Mouse (Mus musculus): ENCODE measurements at regions not wholly inside any gene's neighbourhood (a gene's known extent, or its start where the extent isn't known, plus 50 kb on each side); places are given as distances from the start of the nearest gene placed in this dataset.
"Not testable (repeated sequence)": the region's sequence is repeated elsewhere in the genome, so short reads cannot be mapped to it uniquely, and the experiment has no call there.

DNA sequence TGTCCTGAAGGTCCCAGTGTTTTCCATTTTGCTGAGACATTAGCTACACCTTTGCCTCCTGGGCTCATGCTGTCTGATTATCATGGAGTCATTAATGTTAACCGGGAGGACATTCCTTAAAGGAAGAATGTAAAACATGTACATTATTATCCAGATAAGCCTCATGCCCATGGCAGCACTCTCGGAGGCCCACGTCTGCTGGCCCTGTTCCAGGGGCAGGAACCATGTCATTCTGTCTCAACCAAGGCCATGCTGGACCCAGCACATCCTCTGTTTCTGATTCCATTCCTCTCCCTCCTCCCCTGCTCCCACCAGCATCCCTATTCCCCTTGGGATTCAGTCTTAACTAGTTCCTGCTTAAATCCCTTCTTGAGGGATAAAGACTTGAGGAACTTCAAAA, 139.1 kb downstream of the Sptssa start:
- no peak for DNase-seq (ENCODE audit: low spot score)

DNA sequence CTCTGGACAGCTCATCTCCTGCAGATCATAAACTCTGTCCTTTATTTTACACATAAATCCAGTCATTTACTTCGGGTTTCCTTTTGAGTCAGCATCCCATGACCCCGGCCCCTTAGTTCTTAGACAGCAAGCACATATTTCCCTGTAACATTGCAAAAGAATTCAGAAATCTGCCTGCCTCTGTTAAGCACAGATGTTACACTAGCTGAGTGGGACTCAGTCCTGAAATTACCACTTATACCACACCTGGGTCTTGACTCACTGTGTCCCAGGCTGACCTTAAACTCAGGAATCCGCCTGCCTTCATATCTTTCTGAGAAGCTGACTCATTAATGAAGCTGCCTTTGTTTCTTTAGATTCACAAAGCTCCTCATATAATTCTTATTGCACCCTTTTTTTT, 139.9 kb downstream of the Sptssa start:
- DNase-seq (ENCODE audit: low spot score), result no peak

DNA sequence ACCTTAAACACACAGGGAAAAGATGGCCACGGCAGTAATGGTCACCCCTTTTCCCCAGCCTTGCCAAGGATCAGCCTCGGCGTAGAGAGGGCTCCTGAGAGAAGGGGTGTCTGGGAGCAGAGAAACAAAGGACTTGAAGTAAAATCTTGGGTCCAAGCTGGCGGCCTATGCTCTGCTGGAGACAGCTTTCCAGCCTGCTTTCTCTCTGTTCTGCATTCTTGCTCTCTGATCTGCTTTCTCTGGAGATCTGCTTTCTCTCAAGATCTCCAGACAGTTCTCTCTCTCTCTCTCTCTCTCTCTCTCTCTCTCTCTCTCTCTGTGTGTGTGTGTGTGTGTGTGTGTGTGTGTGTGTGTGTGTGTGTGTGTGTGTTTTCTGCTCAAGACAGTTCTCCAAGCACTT, 140.3 kb downstream of the Sptssa start:
- not testable (repeated sequence) for DNase-seq (ENCODE audit: low spot score)

DNA sequence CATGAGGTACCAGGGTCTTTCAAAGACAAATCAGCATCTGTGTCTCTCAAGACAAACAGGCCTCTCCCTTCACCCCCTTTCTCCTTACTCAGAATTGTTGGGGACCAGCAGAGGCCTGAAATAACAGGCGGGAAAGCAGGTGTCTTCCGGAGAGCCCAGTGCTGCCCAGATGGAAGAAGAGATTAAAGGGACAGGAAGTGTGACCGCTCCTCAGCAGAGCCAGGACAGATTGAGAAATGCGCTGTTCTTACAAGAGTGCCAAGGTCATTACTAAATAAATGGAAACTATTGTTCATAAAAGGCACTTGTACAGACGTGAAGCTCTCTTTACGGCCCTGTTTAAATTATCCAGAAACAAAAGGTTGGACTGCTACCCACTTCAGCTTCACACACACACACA, 146.5 kb downstream of the Sptssa start:
- no peak for DNase-seq (ENCODE audit: low spot score)

DNA sequence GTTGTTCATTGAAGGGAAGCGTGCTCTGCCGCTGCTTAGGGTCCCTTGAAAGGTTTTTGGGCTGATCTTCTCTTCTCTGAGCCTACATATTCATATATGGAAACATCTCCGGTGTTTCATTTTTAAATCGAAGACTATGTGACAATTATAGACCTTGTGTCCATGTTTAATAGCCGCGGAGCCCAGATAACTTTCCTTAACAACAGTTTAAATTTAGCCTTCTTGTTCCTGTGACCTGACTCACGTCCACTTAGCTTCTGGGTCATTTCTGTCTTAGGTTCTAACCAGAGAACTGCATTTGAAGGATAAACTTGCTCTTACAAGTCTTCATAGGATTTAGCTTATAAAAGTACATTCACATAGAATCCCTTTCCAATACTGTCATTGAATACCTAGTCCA, 153.6 kb downstream of the Sptssa start:
- DNase-seq (ENCODE audit: low spot score), result no peak

DNA sequence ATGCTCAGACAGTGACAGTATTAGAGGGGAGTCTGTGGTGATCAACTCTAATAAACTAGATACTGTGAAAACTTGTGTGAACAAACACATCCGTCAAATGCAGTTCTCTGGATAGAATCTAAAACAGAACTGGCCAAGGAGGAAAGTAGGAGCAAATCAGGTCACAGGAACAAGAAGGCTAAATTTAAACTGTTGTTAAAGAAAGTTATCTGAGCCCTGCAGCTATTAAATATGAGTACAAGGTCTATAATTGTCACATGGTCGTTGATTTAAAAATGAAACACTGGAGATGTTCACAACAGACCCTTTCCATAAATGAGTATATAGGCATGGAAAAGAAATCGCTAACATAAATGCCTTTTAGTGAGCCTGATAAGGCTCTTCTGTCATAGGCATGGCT, 156.4 kb downstream of the Sptssa start:
- DNase-seq (ENCODE audit: low spot score), result no peak

DNA sequence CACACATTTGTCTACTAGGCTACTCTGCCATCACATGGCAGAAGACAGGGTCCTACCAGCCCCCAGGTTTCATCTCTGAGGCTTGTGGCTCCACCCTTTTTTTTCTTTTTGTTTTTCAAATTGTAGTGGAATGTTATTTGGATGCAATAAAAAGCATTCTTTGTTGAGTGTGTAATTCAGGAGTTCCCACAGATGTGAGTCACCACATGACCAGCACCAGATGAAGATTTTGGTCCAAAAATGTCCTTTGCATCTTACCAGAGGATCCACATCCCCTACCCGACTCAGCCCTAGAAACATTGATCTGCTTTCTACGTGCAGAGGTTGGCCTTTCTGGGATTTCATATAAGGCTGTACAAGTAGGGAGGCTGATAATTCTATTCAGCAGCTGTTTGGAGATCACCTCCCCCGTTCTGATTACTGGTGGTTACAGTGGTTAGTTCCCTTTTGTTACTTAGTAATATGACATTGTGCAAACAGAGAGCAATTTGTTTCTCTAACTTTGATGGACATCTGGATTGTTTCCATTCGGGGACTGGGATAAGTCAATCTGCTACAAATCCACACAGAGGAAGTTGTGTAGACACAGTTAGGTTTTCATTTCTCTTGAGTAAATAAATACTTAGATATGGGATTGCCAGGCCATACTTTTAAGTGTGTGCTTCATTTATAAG, 160.5 kb downstream of the Sptssa start:
- DNase-seq (ENCODE audit: low spot score), result no peak

DNA sequence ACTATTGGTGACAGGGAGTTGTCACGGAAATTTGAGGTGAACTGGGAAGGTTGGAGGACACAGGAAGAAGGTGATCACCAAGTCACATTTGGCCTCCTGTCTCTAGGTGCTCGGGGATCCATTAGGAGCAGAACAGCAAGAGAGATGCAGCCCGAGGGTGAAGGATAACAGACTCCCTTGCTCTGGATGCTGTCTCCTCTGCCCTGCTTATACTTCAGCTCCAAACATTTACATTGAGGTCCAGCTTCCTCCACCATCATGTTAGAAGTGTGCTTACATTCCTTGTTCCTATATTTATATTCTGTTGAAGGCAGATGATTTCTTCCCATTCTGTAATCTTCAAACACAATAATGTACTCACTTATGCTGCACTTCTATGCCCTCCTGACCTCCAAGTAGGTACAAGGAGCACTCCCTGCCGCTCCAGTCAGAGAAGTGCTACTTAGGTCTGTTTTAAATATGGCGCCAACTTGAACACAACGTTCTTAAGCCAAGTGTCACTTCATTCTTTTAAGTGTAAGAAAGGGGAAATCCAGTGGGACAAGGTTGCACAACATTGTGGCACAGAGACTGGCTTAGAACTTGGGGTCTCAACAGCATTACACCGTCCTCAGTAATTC, 161.5 kb downstream of the Sptssa start:
- no peak for DNase-seq (ENCODE audit: low spot score)

DNA sequence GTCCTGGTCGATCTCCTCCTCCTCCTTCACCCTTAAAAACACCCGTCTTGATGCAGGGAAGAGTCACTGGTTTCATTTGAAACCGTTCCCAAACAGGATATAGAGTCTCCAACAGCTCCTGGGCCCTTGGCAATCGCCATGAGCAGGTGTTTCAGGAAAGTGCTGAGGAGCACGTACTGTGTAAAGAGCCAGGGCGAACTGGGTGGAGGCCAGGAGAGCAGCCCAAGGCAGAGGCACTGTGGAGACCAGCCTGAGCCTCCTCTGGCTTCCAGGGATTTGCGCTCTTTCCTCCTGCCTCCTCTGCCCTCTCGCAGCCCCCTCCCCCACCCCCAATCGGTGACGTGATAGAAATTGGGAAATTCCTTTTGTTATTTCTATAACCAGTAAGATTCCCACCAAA, 163.6 kb downstream of the Sptssa start:
- DNase-seq (ENCODE audit: low spot score), result no peak

DNA sequence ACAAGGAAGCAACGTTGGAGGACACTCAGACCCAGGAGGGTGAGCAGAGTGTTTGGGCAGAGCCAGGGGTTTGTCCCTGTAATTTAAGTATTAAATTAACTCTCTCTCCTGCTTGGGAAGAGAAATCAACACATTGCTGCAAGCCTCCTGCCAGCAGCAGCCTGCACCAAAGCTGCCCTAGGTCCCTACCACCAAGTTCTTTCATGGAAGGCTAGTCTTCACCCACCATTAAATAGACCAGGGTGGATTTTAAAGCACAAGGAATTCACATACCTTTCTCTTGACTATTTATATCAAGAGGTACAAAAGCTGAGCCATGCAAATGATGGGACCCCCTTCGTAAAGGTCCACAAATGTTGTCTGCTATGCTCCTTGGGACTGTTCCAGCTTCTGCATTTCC, 165.9 kb downstream of the Sptssa start:
- no peak for DNase-seq (ENCODE audit: low spot score)

DNA sequence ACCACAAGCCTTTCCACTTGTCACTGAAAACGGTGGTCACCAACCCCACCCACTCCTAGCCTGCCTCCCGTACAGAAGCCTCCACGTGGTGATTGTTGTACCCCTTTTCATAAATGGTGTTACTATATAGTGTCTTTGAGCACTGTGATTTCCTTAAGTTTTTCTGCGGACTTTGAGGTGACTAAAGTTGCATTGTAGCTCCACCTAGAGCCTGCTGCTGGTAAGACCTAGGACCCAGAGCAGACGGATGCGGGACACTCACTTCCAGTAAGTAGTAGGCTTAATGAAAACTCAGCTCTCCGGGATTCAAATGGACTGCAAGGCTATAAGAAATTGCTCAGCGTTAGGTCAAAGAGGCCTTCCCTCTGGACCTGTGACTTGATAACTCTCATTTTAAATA, 166.7 kb downstream of the Sptssa start:
- DNase-seq (ENCODE audit: low spot score), result peak; percentile 87

DNA sequence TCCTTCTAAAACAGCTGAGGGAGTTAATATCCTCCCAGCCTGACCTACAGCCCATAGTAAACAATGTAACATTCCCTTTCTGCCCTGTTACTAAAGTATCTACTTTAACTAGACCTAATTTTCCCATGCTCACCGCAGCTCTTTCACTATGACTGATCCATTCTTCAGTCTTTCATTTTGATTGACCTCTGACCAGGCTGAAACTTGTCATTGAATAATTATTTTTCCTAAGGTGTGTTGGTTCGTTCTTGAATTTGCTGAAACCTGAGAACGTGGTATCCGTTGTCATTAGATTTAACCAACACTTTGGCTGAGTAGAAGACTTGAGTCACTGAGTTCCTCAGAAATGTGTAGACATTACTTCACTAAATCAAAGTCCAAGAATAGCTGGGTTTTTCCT, 168.7 kb downstream of the Sptssa start:
- no peak for DNase-seq (ENCODE audit: low spot score)

DNA sequence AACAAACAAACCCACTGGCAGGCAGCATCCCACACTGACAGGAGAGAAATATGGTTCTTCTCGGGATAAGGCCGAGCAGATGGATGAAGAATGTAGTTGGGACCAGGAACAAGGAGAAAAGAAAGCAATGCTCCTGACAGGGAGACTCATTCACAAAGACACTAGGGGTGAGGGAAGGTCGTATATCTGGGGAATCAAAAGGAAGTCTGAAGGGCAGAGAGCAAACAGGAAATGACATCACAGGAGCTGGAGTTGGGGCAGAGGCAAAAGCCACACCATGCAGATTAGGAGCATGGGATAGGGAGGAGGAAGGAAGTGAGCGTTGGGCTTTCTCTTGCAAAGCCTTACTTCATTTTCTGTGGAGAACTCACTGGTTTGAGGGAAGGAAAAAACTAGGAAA, 174.4 kb downstream of the Sptssa start:
- peak; percentile 40 for DNase-seq (ENCODE audit: low spot score)

DNA sequence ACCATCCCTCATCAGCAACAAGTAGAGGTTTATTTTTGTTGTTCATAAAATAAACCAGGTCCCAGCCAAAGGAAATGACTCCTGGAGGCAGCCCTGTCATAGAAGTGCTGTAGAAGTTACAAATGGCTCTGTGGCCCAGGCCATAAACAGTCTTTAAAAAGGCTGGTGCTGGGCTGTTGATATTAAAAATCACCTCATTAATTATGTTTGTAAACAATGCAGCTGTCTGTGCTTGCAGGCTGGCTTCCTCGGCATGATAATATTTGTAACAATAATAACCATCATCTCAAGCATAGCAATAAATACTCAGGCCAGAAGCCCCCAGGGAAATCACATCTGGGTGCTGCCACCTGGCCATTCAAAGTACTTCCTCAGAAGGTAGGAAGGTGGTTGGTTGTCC, 176.5 kb downstream of the Sptssa start:
- no peak for DNase-seq (ENCODE audit: low spot score)

DNA sequence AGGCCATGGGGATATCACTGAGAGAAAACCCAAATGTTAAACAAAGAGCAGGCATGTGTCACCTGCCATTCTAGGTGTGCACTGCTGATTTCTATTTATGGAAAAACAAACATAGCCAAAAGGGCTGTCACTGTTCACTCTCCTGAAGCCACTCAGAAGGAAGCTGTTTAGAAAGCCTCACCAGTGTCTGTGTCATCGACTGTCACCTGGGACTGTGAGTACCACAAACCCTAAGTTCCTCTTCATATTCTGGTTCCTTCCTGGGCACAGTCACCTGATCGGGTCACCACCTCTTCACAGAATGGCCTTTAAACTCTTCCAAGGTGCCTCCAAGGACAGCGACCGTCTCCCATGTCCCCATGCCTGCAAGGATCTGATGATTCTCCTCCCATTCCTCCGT, 183.5 kb downstream of the Sptssa start:
- no peak for DNase-seq (ENCODE audit: low spot score)

DNA sequence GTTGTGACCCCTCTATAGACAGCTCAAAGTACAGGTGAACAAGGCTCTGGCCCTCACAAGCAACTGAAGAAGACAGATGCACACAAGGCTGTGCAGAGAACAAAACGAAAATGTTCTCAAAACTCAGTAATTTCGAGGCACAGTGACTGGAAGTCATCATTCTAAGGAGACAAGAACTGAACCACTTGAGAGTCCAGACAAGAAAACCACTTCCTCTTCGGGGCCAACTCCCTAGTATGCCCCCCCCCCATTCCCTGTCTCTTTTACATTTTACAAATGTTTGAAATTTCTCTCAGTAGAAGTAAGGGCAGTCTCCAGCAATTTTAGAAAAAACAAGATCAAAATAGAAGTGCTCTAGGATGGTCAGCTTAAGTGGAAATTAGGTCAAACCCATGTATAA, 184.0 kb downstream of the Sptssa start:
- DNase-seq (ENCODE audit: low spot score), result no peak

DNA sequence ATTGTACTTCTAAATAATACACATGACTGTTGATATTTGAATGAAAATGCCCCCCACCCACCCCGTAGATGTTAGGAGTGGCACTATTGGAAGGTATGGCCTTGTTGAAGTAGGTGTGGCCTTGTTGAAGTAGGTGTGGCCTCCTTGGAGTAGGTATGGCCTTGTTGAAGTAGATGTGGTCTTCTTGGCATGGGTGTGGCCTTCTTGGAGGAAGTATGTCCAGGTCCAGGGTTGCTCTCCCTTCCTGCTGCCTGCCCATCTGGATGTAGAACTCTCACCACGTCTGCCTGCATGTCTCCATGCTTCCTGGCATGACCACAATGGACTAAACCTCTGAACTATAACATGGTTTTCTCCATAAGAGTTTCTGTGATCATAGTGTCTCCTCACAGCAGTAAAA, 188.7 kb downstream of the Sptssa start:
- no peak for DNase-seq (ENCODE audit: low spot score)

DNA sequence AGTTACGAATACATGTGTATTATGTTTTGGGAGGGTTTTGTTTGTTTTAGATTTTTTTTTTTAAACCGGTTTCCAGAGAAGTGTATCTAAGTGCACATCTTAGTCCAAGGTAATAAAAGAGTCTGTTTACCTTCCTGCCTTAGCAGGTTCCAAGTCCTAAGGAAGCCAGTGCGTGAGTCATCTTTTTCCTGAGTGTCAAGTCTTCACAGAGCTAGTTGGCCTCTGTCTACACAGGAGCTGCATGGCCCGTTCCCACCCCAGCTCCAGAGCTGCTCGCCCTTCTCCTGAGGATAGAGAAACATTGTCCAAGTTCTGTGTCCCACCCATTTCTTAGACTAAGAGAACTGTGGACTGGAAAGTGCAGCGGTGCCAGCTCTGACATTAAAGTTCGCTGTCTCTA, 192.6 kb downstream of the Sptssa start:
- no peak for DNase-seq (ENCODE audit: low spot score)

DNA sequence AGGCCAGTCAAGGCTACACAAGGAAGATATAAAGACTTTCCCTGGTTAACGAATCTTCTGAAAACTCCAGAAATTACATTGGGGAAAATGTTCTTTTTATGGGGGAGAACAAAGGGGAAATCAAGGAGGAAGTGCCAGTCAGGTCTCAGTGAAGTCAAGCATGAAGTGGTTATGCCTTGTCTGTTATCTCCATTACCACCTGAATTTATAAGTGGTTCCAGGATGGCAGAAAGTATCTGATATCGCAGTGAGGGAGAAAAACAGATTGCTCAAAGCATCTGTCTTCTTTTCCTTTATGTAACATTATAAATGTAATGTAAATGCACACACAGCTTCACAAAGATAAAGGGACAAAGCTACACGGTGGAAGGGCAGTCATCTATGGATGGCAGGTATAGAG, 195.0 kb downstream of the Sptssa start:
- DNase-seq (ENCODE audit: low spot score), result no peak

DNA sequence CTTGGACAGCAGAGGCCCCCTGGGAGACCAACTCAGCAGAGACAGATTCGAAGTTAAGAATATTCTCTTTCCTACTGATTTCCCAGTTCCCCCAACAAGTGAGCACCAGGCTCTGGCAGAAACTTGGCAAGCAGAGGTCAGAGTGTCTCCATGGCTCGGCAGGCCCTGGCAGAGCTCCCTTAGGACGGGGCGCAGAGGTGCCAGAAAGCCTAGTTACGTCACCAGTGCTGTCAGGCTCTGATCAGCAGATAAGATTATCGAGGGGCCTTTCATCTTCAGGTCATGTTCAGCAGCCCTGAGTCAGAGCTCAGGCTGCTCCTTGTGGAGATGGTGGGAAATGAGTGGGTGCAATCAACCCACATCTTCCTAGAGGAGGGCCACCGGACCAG, 196.2 kb downstream of the Sptssa start:
- DNase-seq (ENCODE audit: low spot score), result no peak

DNA sequence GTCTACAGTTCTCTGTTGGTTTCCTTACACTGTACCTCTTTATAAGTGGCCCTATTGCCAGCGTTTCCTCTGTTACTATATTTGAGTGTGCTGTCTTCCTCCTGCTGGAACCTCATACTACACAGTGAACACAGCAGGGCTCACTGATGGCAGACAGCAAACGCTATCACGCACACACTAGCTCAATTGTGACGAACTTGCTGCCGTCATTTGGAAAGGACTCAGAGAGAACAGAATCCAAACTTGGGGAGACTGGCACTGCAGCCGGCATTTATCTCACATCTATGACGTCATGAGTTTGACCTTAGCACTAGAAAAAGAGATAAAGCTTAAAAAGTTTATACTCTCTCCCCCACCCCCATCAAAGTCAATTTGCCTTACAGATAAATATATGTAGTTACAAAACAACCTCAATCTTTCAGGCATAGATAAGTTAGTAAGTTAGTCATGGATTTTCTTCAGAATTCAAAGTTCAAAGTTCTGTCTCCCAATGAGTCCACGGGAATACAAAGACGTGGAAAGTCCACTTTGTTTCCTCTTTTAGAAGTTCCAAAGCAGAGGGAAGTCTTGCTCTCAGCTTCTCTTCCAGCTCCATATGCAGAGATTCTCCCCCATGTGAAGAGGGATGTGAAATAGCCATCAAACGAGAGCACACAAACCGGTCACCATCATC, 196.8 kb downstream of the Sptssa start:
- DNase-seq (ENCODE audit: low spot score), result no peak

DNA sequence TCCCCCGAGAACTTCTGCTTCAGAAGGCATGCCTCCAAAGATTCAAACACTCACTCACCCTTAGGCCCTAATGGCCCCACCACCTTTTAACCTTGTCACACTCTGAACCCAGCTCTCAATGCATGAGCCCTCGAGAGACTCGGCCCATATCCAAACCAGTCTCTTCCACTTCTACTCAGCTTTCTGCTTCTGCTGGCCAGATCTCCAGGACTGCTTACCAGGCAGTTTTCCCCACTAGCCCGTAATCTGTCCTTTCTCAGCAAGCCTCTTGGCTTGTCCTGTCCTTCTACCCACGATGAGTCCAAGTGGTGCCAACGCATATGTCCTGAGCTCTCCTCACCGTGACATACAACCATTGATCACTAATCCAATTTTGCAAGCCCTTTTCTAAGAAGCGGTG, 199.6 kb downstream of the Sptssa start:
- DNase-seq (ENCODE audit: low spot score), result no peak

DNA sequence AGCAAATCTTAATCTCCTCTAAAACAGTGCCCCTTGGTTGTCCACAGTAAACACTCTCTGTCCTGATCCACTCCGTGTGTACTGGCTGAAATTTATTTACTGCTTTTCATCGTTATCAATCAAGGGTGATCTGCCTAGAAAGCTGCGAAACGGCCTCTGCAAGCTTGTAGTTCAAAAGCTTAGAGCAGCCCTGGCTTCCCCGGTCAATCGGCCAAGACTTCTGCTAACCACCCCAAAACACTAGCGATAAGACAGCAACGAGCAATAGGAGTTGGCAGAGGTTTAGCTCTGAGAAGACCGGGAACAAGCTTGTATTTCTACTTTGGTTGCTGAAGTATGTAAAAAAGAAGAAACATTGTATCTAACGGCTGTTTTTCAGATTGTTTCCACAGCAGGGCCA, 201.8 kb downstream of the Sptssa start:
- no peak for DNase-seq (ENCODE audit: low spot score)

DNA sequence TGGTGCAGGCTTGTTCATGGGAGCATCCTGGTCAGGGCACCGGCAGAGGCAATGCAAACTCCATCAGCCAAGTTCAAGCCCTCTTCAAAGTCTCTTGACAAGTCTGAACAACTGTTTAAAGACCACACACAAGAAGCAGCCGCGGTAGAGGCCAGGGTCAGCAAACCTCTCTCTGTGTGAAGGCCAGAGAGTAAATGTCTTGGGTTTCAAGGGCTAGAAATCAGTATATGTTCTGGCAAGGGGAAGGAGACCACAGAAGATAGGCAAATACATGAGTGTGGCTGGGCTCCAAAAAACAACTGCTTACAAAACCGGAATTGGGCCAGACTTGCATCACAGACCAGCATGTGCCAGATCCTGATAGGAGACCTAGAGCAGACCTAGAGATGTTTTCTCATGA, 203.0 kb downstream of the Sptssa start:
- DNase-seq (ENCODE audit: low spot score), result no peak

All from embryo, embryonic 10 days (tissue).